Mouse (Mus musculus): ENCODE data around the gene CN725425.

- TF ChIP-seq CTCF (IDR thresholded peaks at IDR 0.05; ENCODE audit: low read depth, low read length) (no peak), POLR2AphosphoS5 (IDR thresholded peaks at IDR 0.05; ENCODE audit: insufficient replicate concordance, low read depth, low read length) (no peak), TAL1 (conservative IDR thresholded peaks at IDR 0.05; ENCODE audit: low read depth, low read length) (no peak), GATA1 (IDR thresholded peaks at IDR 0.05; ENCODE audit: borderline replicate concordance, low read length) (no peak)
Measured at GRCm38 (mm10) chr15:91263926-91264325, 64.6 kb downstream of the CN725425 start.

Measured in G1E (cell line).